Mouse (Mus musculus) Muller cell, postnatal 12 days (primary cell): Measurements from ENCODE around the gene 2310011J03Rik.
A peak's percentile ranks its signal among the peaks of the same experiment; 100 is the strongest.

Source experiments
- DNase-seq: peaks from one replicate; pipeline ENCODE4 v3.0.0-alpha.2; 2015; ENCODE audit errors: inconsistent ontology term

2310011J03Rik gene

GRCm38 (mm10) chr10:80315315-80315714, 5.0 kb downstream of the 2310011J03Rik start:
- no peak for DNase-seq

- no peak for DNase-seq
Observed at GRCm38 (mm10) chr10:80314494-80315001, 5.8 kb downstream of the 2310011J03Rik start.

GRCm38 (mm10) chr10:80313627-80314201, 6.6 kb downstream of the 2310011J03Rik start:
- DNase-seq, result no peak

- no peak for DNase-seq
Observed at GRCm38 (mm10) chr10:80312586-80313504, 7.5 kb downstream of the 2310011J03Rik start.

GRCm38 (mm10) chr10:80311560-80311959, 8.8 kb downstream of the 2310011J03Rik start:
- DNase-seq, result no peak

GRCm38 (mm10) chr10:80304862-80305261, 15.5 kb downstream of the 2310011J03Rik start:
- no peak for DNase-seq

- DNase-seq, result no peak
Observed at GRCm38 (mm10) chr10:80304458-80304857, 15.9 kb downstream of the 2310011J03Rik start.

GRCm38 (mm10) chr10:80302471-80302881, 17.9 kb downstream of the 2310011J03Rik start:
- peak; percentile 94 for DNase-seq

GRCm38 (mm10) chr10:80302082-80302355, 18.3 kb downstream of the 2310011J03Rik start:
- no peak for DNase-seq

GRCm38 (mm10) chr10:80301256-80302081, 18.9 kb downstream of the 2310011J03Rik start:
- DNase-seq, result no peak

GRCm38 (mm10) chr10:80300672-80301181, 19.6 kb downstream of the 2310011J03Rik start:
- DNase-seq, result no peak

GRCm38 (mm10) chr10:80299824-80300223, 20.5 kb downstream of the 2310011J03Rik start:
- no peak for DNase-seq

- DNase-seq, result no peak
Observed at GRCm38 (mm10) chr10:80299301-80299700, 21.0 kb downstream of the 2310011J03Rik start.

GRCm38 (mm10) chr10:80298571-80299281, 21.6 kb downstream of the 2310011J03Rik start:
- DNase-seq, result peak; percentile 83

GRCm38 (mm10) chr10:80297526-80298133, 22.7 kb downstream of the 2310011J03Rik start:
- no peak for DNase-seq

GRCm38 (mm10) chr10:80296824-80297223, 23.5 kb downstream of the 2310011J03Rik start:
- no peak for DNase-seq

- peak; percentile 82 for DNase-seq
Observed at GRCm38 (mm10) chr10:80295618-80296425, 24.5 kb downstream of the 2310011J03Rik start, which contains the start of gene Apc2. Gene Apc2 (plus strand): TSS chr10:80295977.

- no peak for DNase-seq
Observed at GRCm38 (mm10) chr10:80294788-80295303, 25.5 kb downstream of the 2310011J03Rik start.

GRCm38 (mm10) chr10:80294311-80294710, 26.0 kb downstream of the 2310011J03Rik start:
- no peak for DNase-seq

- DNase-seq, result no peak
Observed at GRCm38 (mm10) chr10:80293325-80293724, 27.0 kb downstream of the 2310011J03Rik start.
